Mouse (Mus musculus) subcutaneous adipose tissue, adult 2 months (tissue): Measurements from ENCODE around the gene Rad17. TPM values are rescaled to one million over a fixed set of nuclear protein-coding genes. Genes with fewer than 3 reads are reported as not detected.

ENCODE experiments used
- polyA plus RNA-seq: library from polyadenylated mRNA; depleted of rRNA; stranded (reverse); fragments of >200 nt; gene quantifications from 2 replicates; pipeline ENCODE4 v1.2.3, GENCODE M21; 2012; ENCODE audit warnings: low replicate concordance; rRNA removed

Gene Rad17
- 5.6 and 5.7 TPM in 2 replicates for polyA plus RNA-seq

GRCm38 (mm10) chr13:100650550-100651438, at the start of gene Rad17, which contains the start of gene Ak6:
Gene Rad17, minus strand, starts transcription at chr13:100651051.
Gene Ak6, plus strand, starts transcription at chr13:100650979.

GRCm38 (mm10) chr13:100669291-100670022, 18.6 kb upstream of the Rad17 start, which contains the start of gene Ccdc125:
Gene Ccdc125, plus strand, starts transcription at chr13:100669717.

GRCm38 (mm10) chr13:100651439-100652186, 762 bp upstream of the Rad17 start, which contains the start of gene Taf9:
Gene Taf9, plus strand, starts transcription at chr13:100651579.

GRCm38 (mm10) chr13:100616181-100617087, 34.4 kb downstream of the Rad17 start, which contains the start of gene Marveld2:
Gene Marveld2, minus strand, starts transcription at chr13:100616971.

Other genes starting within 250 kb of the Rad17 start
- 0.78 TPM in 1 of 2 replicates, not detected in the other for gene Naip1, start 198.2 kb downstream of the Rad17 start, polyA plus RNA-seq
- gene Gtf2h2, start 158.5 kb downstream of the Rad17 start, polyA plus RNA-seq, result 20.4 and 27.2 TPM in 2 replicates
- 0.06 and 7.9 TPM in 2 replicates for gene Ocln, start 98.3 kb downstream of the Rad17 start, polyA plus RNA-seq
- 0.54 and 8.4 TPM in 2 replicates for gene Marveld2, start 34.1 kb downstream of the Rad17 start, polyA plus RNA-seq
- 57.2 and 60.9 TPM in 2 replicates for gene Ak6, start 72 bp downstream of the Rad17 start, polyA plus RNA-seq
- gene Taf9, start 528 bp upstream of the Rad17 start, polyA plus RNA-seq, result 2.7 and 2.9 TPM in 2 replicates
- 2.5 and 3.3 TPM in 2 replicates for gene Ccdc125, start 18.7 kb upstream of the Rad17 start, polyA plus RNA-seq
- gene Cdk7, start 79.9 kb upstream of the Rad17 start, polyA plus RNA-seq, result 15.5 and 21.8 TPM in 2 replicates
- gene Mrps36, start 93.6 kb upstream of the Rad17 start, polyA plus RNA-seq, result 49.5 and 76.6 TPM in 2 replicates
- 1.5 TPM in 1 of 2 replicates, not detected in the other for gene Cenph, start 124.8 kb upstream of the Rad17 start, polyA plus RNA-seq
- gene Ccnb1, start 135.5 kb upstream of the Rad17 start, polyA plus RNA-seq, result 1.7 and 14.2 TPM in 2 replicates
- 21.5 and 32.6 TPM in 2 replicates for gene Slc30a5, start 182.4 kb upstream of the Rad17 start, polyA plus RNA-seq